Mouse (Mus musculus) limb, embryonic 13.5 days (tissue): ENCODE data around the gene Ly6g6f. TPM values are rescaled to one million over a fixed set of nuclear protein-coding genes. Genes with fewer than 3 reads are reported as not detected.
A peak's percentile ranks its signal among the peaks of the same experiment; 100 is the strongest.
"Not testable (repeated sequence)": the region's sequence is repeated elsewhere in the genome, so short reads cannot be mapped to it uniquely, and the experiment has no call there.

ENCODE experiments used
- ATAC-seq: fragments of 200-750 bp; cut with Nextera tagmentation; 2 replicates; pipeline ENCODE4 v1.8.0; 2017; ENCODE audit warnings: low read depth, moderate number of reproducible peaks, moderate TSS enrichment; ENCODE audit not compliant: low FRiP score
- H3K27ac ChIP-seq: fragments of 300-500 bp; sonication (generic); 2 replicates; pipeline ENCODE4 v1.5.1; 2015; ENCODE audit warnings: inconsistent platforms, mild to moderate bottlenecking, moderate library complexity
- H3K27me3 ChIP-seq: fragments of 300-500 bp; sonication (generic); 2 replicates; pipeline ENCODE4 v1.6.1; 2015; ENCODE audit warnings: mild to moderate bottlenecking, inconsistent platforms
- H3K36me3 ChIP-seq: fragments of 300-500 bp; sonication (generic); 2 replicates; pipeline ENCODE4 v1.6.1; 2015; ENCODE audit warnings: inconsistent platforms, mild to moderate bottlenecking, moderate library complexity
- H3K4me1 ChIP-seq: fragments of 300-500 bp; sonication (generic); 2 replicates; pipeline ENCODE4 v1.6.1; 2015; ENCODE audit warnings: inconsistent platforms
- H3K4me2 ChIP-seq: fragments of 300-500 bp; sonication (generic); replicated peaks from 2 replicates; pipeline ENCODE4 v1.6.1; 2015; ENCODE audit warnings: inconsistent platforms, mild to moderate bottlenecking, moderate library complexity
- H3K4me3 ChIP-seq: fragments of 300-500 bp; sonication (generic); 2 replicates; pipeline ENCODE4 v1.5.1; 2015; ENCODE audit warnings: moderate library complexity, mild to moderate bottlenecking, inconsistent platforms
- H3K9ac ChIP-seq: fragments of 300-500 bp; sonication (generic); 2 replicates; pipeline ENCODE4 v1.6.1; 2015; ENCODE audit warnings: mild to moderate bottlenecking, inconsistent platforms
- H3K9me3 ChIP-seq: fragments of 300-500 bp; sonication (generic); 2 replicates; pipeline ENCODE4 v1.6.1; 2016; ENCODE audit warnings: inconsistent platforms
- WGBS: fragments of 180-500 bp; shearing (Covaris S2); methylation state at CpG from one replicate; pipeline ENCODE4 v1.1.7; 2015; 5-methylcytosine and 5-hydroxymethylcytosine counted together
- polyA plus RNA-seq: library from polyadenylated mRNA; unstranded; fragments of >200 nt; fragmentation: Nextera tagmentation; extraction: Ambion mirVana; gene quantifications from 2 replicates; pipeline ENCODE4 v1.2.1, GENCODE M21; 2015

Ly6g6f gene
- polyA plus RNA-seq, 1 experiment from 2014 or later = 0.17 TPM

DNA sequence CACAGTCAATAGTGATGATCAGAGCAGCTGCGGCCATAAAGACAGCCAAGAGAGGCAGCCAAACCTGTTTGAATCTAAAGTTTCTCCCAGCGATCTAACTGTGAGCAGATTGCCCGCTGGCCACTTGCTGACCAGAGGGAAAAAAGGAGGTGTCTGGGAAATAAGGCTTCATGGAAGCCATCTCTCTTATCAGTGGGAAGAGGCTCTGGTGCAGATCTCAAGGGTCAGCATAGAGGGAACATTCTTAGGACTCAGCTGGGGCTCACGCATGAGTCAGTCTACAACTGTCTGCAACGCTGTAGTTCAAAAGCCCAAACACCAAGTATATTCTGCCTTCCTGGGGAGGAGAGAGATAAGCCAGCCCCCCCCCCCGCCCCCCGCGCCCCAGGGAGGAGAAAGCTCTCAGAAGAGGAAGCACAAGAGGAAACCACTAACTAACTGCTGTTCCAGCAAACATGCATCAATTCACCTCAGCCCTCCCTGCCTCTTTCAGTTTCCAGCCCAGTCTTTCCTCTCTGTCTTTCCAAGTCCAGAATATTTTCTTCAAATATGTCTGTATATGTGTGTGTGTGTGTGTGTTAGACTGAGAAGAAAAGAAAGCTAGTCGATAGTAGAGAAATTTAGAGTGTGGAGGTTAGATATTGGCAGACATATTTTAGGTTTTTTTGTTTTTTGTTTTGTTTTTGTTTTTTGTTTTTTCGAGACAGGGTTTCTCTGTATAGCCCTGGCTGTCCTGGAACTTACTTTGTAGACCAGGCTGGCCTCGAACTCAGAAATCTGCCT, 37.1 kb downstream of the Ly6g6f start:
- Histone ChIP-seq H3K27ac (peak overlapping the region; percentile 79), H3K4me1 (peaks cover 56% of the 10 kb centered on the region), H3K27me3 (no peaks in the 10 kb centered on the region), H3K36me3 (peaks cover 13% of the 10 kb centered on the region), H3K4me2 (no peak overlapping the region; the same call in none of the 2 replicates), H3K9me3 (no peaks in the 10 kb centered on the region), H3K4me3 (no peak overlapping the region), H3K9ac (0 out of 2 replicates have a peak overlapping the region, but pooled peaks have one; percentile 6)
- no peak for ATAC-seq
- 33% methylated on average over 11 of the region's 11 CpGs for WGBS

DNA sequence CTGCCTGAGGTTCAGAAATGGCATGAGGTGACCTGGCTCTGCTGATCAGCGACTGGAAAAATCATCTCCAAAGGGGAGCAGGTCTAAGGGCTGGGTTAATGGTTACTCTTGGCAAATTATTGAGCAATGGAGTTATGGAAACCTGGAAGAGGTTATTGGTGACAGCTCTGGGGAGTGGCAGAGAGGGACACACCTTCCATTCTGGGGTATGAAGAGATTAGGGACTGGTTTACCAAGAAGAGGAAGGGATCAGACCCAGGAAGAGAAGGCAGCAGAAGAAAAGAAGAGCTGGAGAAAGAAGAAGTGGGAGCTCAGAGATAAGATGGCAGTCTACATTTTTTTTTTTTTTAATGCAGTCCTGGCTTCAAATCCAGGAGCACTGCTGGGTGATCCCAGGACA, 37.7 kb downstream of the Ly6g6f start:
- Histone ChIP-seq H3K27ac (peak overlapping the region; percentile 79; the same call in 1 of the 2 replicates), H3K36me3 (peaks cover 7% of the 10 kb centered on the region), H3K9me3 (no peaks in the 10 kb centered on the region), H3K4me3 (no peak overlapping the region), H3K4me1 (peaks cover 56% of the 10 kb centered on the region), H3K27me3 (no peaks in the 10 kb centered on the region), H3K9ac (no peak overlapping the region), H3K4me2 (no peak overlapping the region)
- WGBS = 68% methylated on average over 1 of the region's 1 CpGs
- no peak for ATAC-seq

GRCm38 (mm10) chr17:35046681-35047455, 38.5 kb downstream of the Ly6g6f start, which contains the start of gene Msh5:
TSS of gene Msh5 (minus strand) at chr17:35046745.
- no peaks in the 10 kb centered on the region for H3K36me3 ChIP-seq
- H3K4me1 ChIP-seq = peaks cover 50% of the 10 kb centered on the region
- peak; percentile 97 for ATAC-seq
- H3K9me3 ChIP-seq = no peaks in the 10 kb centered on the region
- H3K27ac ChIP-seq = peak within 1 kb of the TSS; percentile 87
- peak within 1 kb of the TSS; percentile 61 for H3K4me3 ChIP-seq
- 2% methylated on average over 33 of the region's 33 CpGs for WGBS
- H3K4me2 ChIP-seq = peak within 1 kb of the TSS; percentile 96
- peak within 1 kb of the TSS; percentile 90 for H3K9ac ChIP-seq
- H3K27me3 ChIP-seq = no peaks in the 10 kb centered on the region

DNA sequence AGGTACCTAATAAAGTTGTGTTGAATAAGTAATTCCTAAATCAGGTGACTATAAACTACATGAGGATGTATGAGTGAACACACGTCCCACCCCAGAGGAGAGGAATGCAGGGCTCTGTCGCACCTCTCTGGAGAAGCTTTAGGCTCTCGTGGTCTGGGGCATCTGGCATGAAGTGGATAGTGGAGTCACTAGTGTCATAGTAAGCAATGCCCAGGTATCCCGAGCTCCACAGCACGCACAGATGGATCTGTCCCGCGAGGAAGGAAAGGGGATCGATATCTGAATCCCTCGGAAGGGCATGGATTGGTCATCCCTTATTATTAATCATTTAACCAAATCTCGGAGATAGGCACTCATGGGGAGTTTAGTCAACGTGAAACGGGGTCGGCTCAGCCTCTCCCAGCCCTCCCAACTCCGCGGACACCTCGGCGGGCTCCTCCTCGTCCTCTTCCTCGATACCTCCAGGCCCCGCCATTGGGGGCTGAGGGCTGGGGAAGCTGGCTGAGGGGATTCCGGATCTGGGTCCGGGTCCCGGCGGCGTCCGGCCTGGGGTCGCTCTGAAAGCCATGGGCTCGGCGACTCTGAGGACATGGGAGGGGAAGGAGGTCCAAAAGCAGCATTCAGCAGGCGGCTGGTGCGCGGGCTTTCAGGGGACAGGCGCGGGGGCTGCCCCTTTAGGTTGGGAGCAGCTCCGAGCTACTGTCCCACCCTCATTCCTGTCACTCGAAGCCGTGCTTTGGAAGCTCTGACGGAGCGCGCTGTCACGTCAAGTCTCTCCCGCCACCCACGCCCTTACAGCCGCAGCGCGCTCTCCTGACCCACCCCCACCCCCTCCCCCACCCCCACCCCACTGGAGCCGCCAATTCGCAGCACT, 39.4 kb downstream of the Ly6g6f start:
- no peaks in the 10 kb centered on the region for H3K9me3 ChIP-seq
- peak overlapping the region; percentile 96 for H3K4me2 ChIP-seq
- WGBS = 5% methylated on average over 42 of the region's 48 CpGs
- H3K36me3 ChIP-seq = no peaks in the 10 kb centered on the region
- peak overlapping the region; percentile 90 for H3K9ac ChIP-seq
- H3K4me3 ChIP-seq = peak overlapping the region; percentile 61
- ATAC-seq = no peak
- H3K27ac ChIP-seq = peak overlapping the region; percentile 87
- H3K27me3 ChIP-seq = no peaks in the 10 kb centered on the region
- H3K4me1 ChIP-seq = peaks cover 46% of the 10 kb centered on the region

DNA sequence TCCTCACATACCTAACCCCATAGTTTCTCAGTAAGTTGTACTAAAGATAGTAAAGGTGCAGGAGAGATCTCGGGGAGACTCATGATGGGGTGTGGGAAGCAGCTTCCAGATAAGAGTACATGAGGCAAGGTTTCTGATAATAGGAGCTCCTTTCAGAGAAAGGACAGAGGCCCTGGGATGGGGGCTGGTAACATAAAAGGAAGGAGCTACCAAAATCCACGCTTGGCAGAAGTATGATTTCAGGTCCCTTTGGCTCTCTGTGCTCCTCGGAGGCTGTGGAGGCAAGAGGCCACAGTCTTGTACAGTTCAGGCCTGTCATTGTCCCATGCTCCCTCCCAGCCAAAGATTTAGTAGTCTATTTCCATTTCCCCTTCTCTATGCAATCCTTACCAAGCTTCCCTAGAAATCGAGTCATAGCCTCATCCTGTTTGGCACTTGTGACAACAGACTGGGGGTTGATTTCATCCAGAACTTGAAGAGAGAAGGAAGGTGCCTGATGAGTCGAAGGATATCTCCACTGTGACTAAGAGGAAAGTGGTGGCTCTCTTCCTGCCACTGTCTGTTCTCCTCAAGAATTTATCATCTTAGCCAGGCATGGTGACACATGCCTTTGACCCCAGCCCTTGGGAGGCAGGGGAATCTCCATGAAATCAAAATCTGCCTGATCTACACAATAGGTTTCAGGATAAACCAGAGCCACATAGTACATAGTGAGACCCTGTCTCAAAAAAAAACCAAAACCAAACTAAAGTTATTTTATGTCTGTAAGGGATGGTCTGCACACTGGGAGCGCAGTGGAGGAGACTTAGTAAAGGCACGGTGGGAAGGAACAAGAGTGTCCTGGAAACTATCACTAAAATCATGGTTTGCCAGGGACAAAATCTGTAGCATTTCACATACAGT, 40.3 kb downstream of the Ly6g6f start:
- H3K4me1 ChIP-seq = peaks cover 46% of the 10 kb centered on the region
- peak overlapping the region; percentile 96 for H3K4me2 ChIP-seq
- H3K9ac ChIP-seq = peak overlapping the region; percentile 90; the same call in 1 of the 2 replicates
- no peaks in the 10 kb centered on the region for H3K9me3 ChIP-seq
- H3K27me3 ChIP-seq = no peaks in the 10 kb centered on the region
- H3K36me3 ChIP-seq = no peaks in the 10 kb centered on the region
- no peak overlapping the region for H3K27ac ChIP-seq
- no peak for ATAC-seq
- H3K4me3 ChIP-seq = peak overlapping the region; percentile 61
- WGBS = 84% methylated on average over 7 of the region's 7 CpGs

- 82% methylated on average over 4 of the region's 4 CpGs for WGBS
- Histone ChIP-seq H3K9me3 (no peaks in the 10 kb centered on the region), H3K9ac (no peak overlapping the region), H3K36me3 (no peaks in the 10 kb centered on the region), H3K4me1 (peaks cover 35% of the 10 kb centered on the region), H3K4me2 (no peak overlapping the region), H3K27me3 (no peaks in the 10 kb centered on the region), H3K27ac (no peak overlapping the region), H3K4me3 (no peak overlapping the region)
- ATAC-seq = no peak
These were observed 41.6 kb downstream of the Ly6g6f start for GRCm38 (mm10) chr17:35043794-35044193.

GRCm38 (mm10) chr17:35039121-35039873, 46.1 kb downstream of the Ly6g6f start:
- H3K4me3 ChIP-seq = no peak overlapping the region

GRCm38 (mm10) chr17:35034896-35035295, 50.5 kb downstream of the Ly6g6f start:
- Histone ChIP-seq H3K27ac (no peak overlapping the region), H3K4me1 (peaks cover 3% of the 10 kb centered on the region), H3K9me3 (no peaks in the 10 kb centered on the region), H3K4me3 (no peak overlapping the region), H3K9ac (no peak overlapping the region), H3K36me3 (no peaks in the 10 kb centered on the region), H3K4me2 (no peak overlapping the region), H3K27me3 (no peaks in the 10 kb centered on the region)
- no peak for ATAC-seq
- WGBS = 76% methylated on average over 6 of the region's 6 CpGs

More at GRCm38 (mm10) chr17:35039121-35039873, 46.1 kb downstream of the Ly6g6f start:
- H3K9ac ChIP-seq = no peak overlapping the region
- H3K27me3 ChIP-seq = no peaks in the 10 kb centered on the region
- 84% methylated on average over 11 of the region's 11 CpGs for WGBS
- no peak overlapping the region for H3K27ac ChIP-seq
- H3K9me3 ChIP-seq = no peaks in the 10 kb centered on the region
- ATAC-seq = no peak
- H3K36me3 ChIP-seq = no peaks in the 10 kb centered on the region
- no peaks in the 10 kb centered on the region for H3K4me1 ChIP-seq
- no peak overlapping the region for H3K4me2 ChIP-seq

GRCm38 (mm10) chr17:35033703-35034102, 51.7 kb downstream of the Ly6g6f start:
- H3K4me1 ChIP-seq, H3K36me3 ChIP-seq, H3K9ac ChIP-seq, H3K4me2 ChIP-seq, H3K27me3 ChIP-seq, H3K9me3 ChIP-seq, H3K27ac ChIP-seq, ATAC-seq, H3K4me3 ChIP-seq: not testable (repeated sequence)
- WGBS = 74% methylated on average over 1 of the region's 1 CpGs

GRCm38 (mm10) chr17:35032323-35032870, 53.0 kb downstream of the Ly6g6f start:
- no peak for ATAC-seq

More at GRCm38 (mm10) chr17:35032323-35032870, 53.0 kb downstream of the Ly6g6f start:
- no peaks in the 10 kb centered on the region for H3K36me3 ChIP-seq
- no peaks in the 10 kb centered on the region for H3K27me3 ChIP-seq
- H3K27ac ChIP-seq = no peak overlapping the region
- peaks cover 13% of the 10 kb centered on the region for H3K4me1 ChIP-seq
- no peak overlapping the region for H3K9ac ChIP-seq
- no peaks in the 10 kb centered on the region for H3K9me3 ChIP-seq
- no peak overlapping the region for H3K4me2 ChIP-seq
- WGBS = 73% methylated on average over 8 of the region's 8 CpGs
- H3K4me3 ChIP-seq = no peak overlapping the region
